Mouse (Mus musculus) neural tube, embryonic 14.5 days (tissue): Measurements from ENCODE around the gene Stradb. TPM values are rescaled to one million over a fixed set of nuclear protein-coding genes. Genes with fewer than 3 reads are reported as not detected.

Experiments used
- ATAC-seq: fragments of 200-750 bp; cut with Nextera tagmentation; 2 replicates; pipeline ENCODE4 v1.8.0; 2017; ENCODE audit warnings: low read depth, mild to moderate bottlenecking, moderate TSS enrichment, moderate library complexity
- H3K27ac ChIP-seq: fragments of 300-500 bp; sonication (generic); 2 replicates; pipeline ENCODE4 v1.5.1; 2014; ENCODE audit warnings: low read depth, mild to moderate bottlenecking, control low read depth, low read length, moderate library complexity, mixed read lengths
- H3K27me3 ChIP-seq: fragments of 300-500 bp; sonication (generic); 2 replicates; pipeline ENCODE4 v1.6.1; 2014; ENCODE audit warnings: low read length; ENCODE audit not compliant: control insufficient read depth, insufficient read depth
- H3K36me3 ChIP-seq: fragments of 300-500 bp; sonication (generic); 2 replicates; pipeline ENCODE4 v1.6.1; 2014; ENCODE audit warnings: low read length, mixed read lengths; ENCODE audit not compliant: control insufficient read depth, insufficient read depth
- H3K4me1 ChIP-seq: fragments of 300-500 bp; sonication (generic); 2 replicates; pipeline ENCODE4 v1.6.1; 2014; ENCODE audit warnings: low read length; ENCODE audit not compliant: control insufficient read depth, insufficient read depth
- H3K4me2 ChIP-seq: fragments of 300-500 bp; sonication (generic); 2 replicates; pipeline ENCODE4 v1.6.1; 2014; ENCODE audit warnings: mild to moderate bottlenecking, low read depth, low read length, control low read depth
- H3K4me3 ChIP-seq: fragments of 300-500 bp; sonication (generic); 2 replicates; pipeline ENCODE4 v1.5.1; 2014; ENCODE audit warnings: low read depth, low read length, control low read depth, mixed read lengths
- H3K9ac ChIP-seq: fragments of 300-500 bp; sonication (generic); replicated peaks from 2 replicates; pipeline ENCODE4 v1.6.1; 2014; ENCODE audit warnings: low read depth, mild to moderate bottlenecking, control low read depth, low read length, mixed read lengths
- H3K9me3 ChIP-seq: fragments of 300-500 bp; sonication (generic); 2 replicates; pipeline ENCODE4 v1.6.1; 2016; ENCODE audit warnings: low read length; ENCODE audit not compliant: control insufficient read depth
- WGBS: fragments of 180-500 bp; shearing (Covaris S2); extraction: QIAGEN DNeasy Blood & Tissue Kit; methylation state at CpG from one replicate; pipeline ENCODE4 v1.1.7; 2014; 5-methylcytosine and 5-hydroxymethylcytosine counted together
- polyA plus RNA-seq: library from polyadenylated mRNA; unstranded; fragments of >200 nt; fragmentation: Nextera tagmentation; extraction: Ambion mirVana; gene quantifications from 2 replicates; pipeline ENCODE4 v1.2.1, GENCODE M21; 2014

Stradb gene
- polyA plus RNA-seq, 1 experiment from 2014 or later = 120 TPM

- Histone ChIP-seq H3K9ac (no peak overlapping the region), H3K4me1 (no peaks in the 10 kb centered on the region), H3K4me2 (no peak overlapping the region), H3K27ac (no peak overlapping the region), H3K4me3 (no peak overlapping the region), H3K36me3 (peaks cover 2% of the 10 kb centered on the region; the same call in 1 of the 2 replicates), H3K27me3 (no peaks in the 10 kb centered on the region), H3K9me3 (no peaks in the 10 kb centered on the region)
- 60% methylated on average over 8 of the region's 8 CpGs for WGBS
- no peak for ATAC-seq
These were observed 22.2 kb upstream of the Stradb start for GRCm38 (mm10) chr1:58950899-58951648.

GRCm38 (mm10) chr1:58951841-58952240 is 21.5 kb upstream of the Stradb start:
- no peak overlapping the region for H3K4me2 ChIP-seq
- H3K9me3 ChIP-seq = no peaks in the 10 kb centered on the region
- 88% methylated on average over 4 of the region's 4 CpGs for WGBS
- no peak overlapping the region for H3K27ac ChIP-seq
- no peaks in the 10 kb centered on the region for H3K36me3 ChIP-seq
- no peak overlapping the region for H3K4me3 ChIP-seq
- no peak overlapping the region for H3K9ac ChIP-seq
- ATAC-seq = no peak
- H3K27me3 ChIP-seq = no peaks in the 10 kb centered on the region
- no peaks in the 10 kb centered on the region for H3K4me1 ChIP-seq

GRCm38 (mm10) chr1:58952526-58952925 is 20.8 kb upstream of the Stradb start:
- no peaks in the 10 kb centered on the region for H3K27me3 ChIP-seq
- H3K4me3 ChIP-seq = no peak overlapping the region
- H3K36me3 ChIP-seq = no peaks in the 10 kb centered on the region
- no peak overlapping the region for H3K9ac ChIP-seq
- H3K27ac ChIP-seq = no peak overlapping the region
- WGBS = 85% methylated on average over 5 of the region's 5 CpGs
- no peak overlapping the region for H3K4me2 ChIP-seq
- no peak for ATAC-seq
- no peaks in the 10 kb centered on the region for H3K4me1 ChIP-seq
- no peaks in the 10 kb centered on the region for H3K9me3 ChIP-seq

GRCm38 (mm10) chr1:58952997-58953396 is 20.3 kb upstream of the Stradb start:
- peaks cover 2% of the 10 kb centered on the region; the same call in 1 of the 2 replicates for H3K4me1 ChIP-seq
- 72% methylated on average over 4 of the region's 4 CpGs for WGBS
- no peaks in the 10 kb centered on the region for H3K27me3 ChIP-seq
- H3K9ac ChIP-seq = no peak overlapping the region
- H3K4me3 ChIP-seq = no peak overlapping the region
- H3K27ac ChIP-seq = no peak overlapping the region
- H3K9me3 ChIP-seq = no peaks in the 10 kb centered on the region
- ATAC-seq = no peak
- H3K36me3 ChIP-seq = no peaks in the 10 kb centered on the region
- no peak overlapping the region for H3K4me2 ChIP-seq

GRCm38 (mm10) chr1:58953686-58954434 is 19.5 kb upstream of the Stradb start:
- no peak for ATAC-seq
- H3K27ac ChIP-seq = no peak overlapping the region
- no peaks in the 10 kb centered on the region for H3K27me3 ChIP-seq
- no peak overlapping the region for H3K9ac ChIP-seq
- peaks cover 8% of the 10 kb centered on the region for H3K4me1 ChIP-seq
- H3K9me3 ChIP-seq = no peaks in the 10 kb centered on the region
- no peaks in the 10 kb centered on the region for H3K36me3 ChIP-seq
- no peak overlapping the region for H3K4me2 ChIP-seq
- 94% methylated on average over 9 of the region's 9 CpGs for WGBS
- H3K4me3 ChIP-seq = no peak overlapping the region

GRCm38 (mm10) chr1:58954578-58955410 is 18.5 kb upstream of the Stradb start:
- no peak overlapping the region for H3K4me2 ChIP-seq
- no peaks in the 10 kb centered on the region for H3K36me3 ChIP-seq
- no peaks in the 10 kb centered on the region for H3K9me3 ChIP-seq
- H3K4me3 ChIP-seq = no peak overlapping the region
- 86% methylated on average over 8 of the region's 8 CpGs for WGBS
- peaks cover 10% of the 10 kb centered on the region for H3K4me1 ChIP-seq
- no peak overlapping the region for H3K9ac ChIP-seq
- no peaks in the 10 kb centered on the region for H3K27me3 ChIP-seq
- ATAC-seq = no peak
- no peak overlapping the region for H3K27ac ChIP-seq

- no peaks in the 10 kb centered on the region for H3K27me3 ChIP-seq
- H3K27ac ChIP-seq = no peak overlapping the region
- no peak overlapping the region for H3K9ac ChIP-seq
- no peaks in the 10 kb centered on the region for H3K36me3 ChIP-seq
- no peak overlapping the region for H3K4me3 ChIP-seq
- no peak overlapping the region for H3K4me2 ChIP-seq
- ATAC-seq = no peak
- H3K9me3 ChIP-seq = no peaks in the 10 kb centered on the region
- H3K4me1 ChIP-seq = peaks cover 10% of the 10 kb centered on the region
- WGBS = 86% methylated on average over 3 of the region's 3 CpGs
These were observed 17.6 kb upstream of the Stradb start for GRCm38 (mm10) chr1:58955716-58956115.

GRCm38 (mm10) chr1:58956229-58956628 is 17.1 kb upstream of the Stradb start:
- H3K36me3 ChIP-seq = no peaks in the 10 kb centered on the region
- no peak for ATAC-seq
- H3K4me2 ChIP-seq = no peak overlapping the region
- no peaks in the 10 kb centered on the region for H3K9me3 ChIP-seq
- peaks cover 10% of the 10 kb centered on the region for H3K4me1 ChIP-seq
- H3K4me3 ChIP-seq = no peak overlapping the region
- H3K9ac ChIP-seq = no peak overlapping the region
- 83% methylated on average over 9 of the region's 9 CpGs for WGBS
- H3K27me3 ChIP-seq = no peaks in the 10 kb centered on the region
- no peak overlapping the region for H3K27ac ChIP-seq
